Mouse (Mus musculus) adrenal gland, adult 2 months (tissue): Measurements from ENCODE around the gene Mef2a. TPM values are rescaled to one million over a fixed set of nuclear protein-coding genes. Genes with fewer than 3 reads are reported as not detected.

Experiments used
- DNase-seq: peaks from one replicate; pipeline ENCODE4 v3.0.0; 2021
- polyA plus RNA-seq: library from polyadenylated mRNA; depleted of rRNA; stranded (reverse); fragments of >200 nt; gene quantifications from 2 replicates; pipeline ENCODE4 v1.2.3, GENCODE M21; 2012; rRNA removed
- total RNA-seq, 2 experiments: library from RNA; stranded (reverse); gene quantifications; 2 replicates each; pipeline ENCODE4 v1.2.3; 2021

Gene Mef2a
- total and polyA plus RNA-seq, 3 experiments = 28.8 to 60.3 (median 49.3) TPM

DNA sequence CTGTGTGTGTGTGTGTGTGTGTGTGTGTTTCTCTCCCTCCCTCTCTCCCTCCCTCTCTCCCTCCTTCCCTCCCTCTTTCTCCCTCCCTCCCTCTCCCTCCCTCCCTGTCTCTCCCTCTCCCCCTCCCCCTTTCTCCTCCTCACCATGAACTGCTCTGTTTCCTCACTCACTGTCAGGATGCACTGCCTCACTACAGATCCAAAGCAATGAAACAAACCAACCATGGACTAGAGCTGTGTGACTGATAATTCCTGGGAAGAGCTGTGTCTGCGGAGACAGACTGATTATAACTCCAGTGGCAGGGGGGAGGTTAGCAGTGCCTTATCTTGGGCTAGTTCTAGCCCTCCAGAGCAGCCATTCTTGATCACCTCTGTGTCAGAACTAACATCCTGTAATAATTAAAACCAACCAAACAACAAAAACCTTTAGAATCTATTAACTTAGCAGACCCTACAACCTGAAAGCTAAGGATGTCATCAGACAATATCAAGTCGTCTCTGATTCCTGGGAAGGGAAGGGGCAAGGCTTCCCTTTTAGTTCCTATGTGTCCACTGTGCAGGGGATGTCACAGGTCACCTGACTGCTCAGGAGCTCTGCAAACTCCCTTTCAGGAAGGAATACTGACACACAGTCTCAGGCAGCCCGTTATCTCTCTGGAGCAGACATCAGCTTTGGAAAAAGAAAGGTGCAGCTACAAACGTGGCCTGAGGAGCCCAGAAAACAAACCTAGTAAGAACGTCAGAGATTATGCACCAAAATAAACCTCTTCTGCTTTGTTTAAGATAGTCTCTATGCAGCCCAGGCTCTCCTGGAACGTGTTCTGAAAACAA, 162.4 kb downstream of the Mef2a start:
- no peak for DNase-seq

DNA sequence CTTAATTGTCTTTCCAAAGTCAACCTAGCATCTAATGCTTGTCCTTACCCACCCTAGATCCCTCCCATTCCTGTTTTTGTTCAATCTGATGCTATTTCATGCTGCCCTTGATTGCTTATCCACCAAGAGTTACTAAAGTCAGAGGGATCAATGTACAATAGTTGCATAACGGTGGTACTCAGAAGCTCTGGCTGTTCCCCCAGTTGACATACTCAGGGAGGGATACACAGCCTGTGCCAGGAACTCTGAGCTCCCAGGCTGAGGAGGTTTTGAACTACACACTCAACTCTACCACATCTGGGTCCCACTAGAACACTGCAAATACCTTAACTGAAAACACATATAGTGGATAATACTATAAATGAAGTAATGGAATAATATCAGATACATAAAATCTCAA, 164.3 kb downstream of the Mef2a start:
- no peak for DNase-seq

DNA sequence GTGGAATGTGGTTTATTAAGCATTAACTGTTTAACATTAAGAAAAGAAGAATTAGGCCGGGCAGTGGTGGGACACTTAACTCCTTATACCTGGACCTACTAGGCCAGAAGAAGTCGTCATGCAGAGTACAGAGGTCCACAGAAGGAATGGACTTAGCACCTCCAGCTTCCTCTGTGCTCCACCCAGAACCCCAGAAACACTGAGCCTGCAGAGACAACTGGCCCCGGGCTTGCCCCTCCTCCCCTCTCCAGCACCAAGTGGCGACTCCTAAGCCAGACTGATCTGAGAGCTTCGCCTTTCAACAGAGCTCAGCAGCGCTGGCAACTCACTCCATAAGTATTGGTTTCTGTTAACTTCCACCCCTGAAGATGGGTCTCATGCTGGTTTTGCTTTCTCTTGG, 165.0 kb downstream of the Mef2a start:
- no peak for DNase-seq

DNA sequence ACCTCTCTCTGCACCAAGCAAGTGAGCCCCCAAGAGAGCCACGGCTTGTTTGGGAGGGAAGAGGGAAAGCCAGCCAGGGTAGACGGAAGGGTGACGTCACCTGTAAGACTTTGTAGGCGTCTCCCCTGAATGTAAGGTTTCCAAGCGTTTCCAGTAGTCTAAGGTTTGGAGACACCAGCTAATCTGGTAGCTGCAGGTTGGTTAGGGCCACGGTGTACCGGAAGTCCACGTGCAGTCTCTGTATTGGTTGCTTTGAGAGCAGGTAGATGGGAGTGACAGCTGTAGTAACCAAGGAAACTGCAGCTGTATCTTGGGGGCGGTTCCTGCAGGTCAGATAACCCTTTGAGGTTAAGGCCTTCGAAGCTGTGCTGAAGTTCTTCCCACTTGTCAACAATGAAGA, 166.2 kb downstream of the Mef2a start:
- no peak for DNase-seq

DNA sequence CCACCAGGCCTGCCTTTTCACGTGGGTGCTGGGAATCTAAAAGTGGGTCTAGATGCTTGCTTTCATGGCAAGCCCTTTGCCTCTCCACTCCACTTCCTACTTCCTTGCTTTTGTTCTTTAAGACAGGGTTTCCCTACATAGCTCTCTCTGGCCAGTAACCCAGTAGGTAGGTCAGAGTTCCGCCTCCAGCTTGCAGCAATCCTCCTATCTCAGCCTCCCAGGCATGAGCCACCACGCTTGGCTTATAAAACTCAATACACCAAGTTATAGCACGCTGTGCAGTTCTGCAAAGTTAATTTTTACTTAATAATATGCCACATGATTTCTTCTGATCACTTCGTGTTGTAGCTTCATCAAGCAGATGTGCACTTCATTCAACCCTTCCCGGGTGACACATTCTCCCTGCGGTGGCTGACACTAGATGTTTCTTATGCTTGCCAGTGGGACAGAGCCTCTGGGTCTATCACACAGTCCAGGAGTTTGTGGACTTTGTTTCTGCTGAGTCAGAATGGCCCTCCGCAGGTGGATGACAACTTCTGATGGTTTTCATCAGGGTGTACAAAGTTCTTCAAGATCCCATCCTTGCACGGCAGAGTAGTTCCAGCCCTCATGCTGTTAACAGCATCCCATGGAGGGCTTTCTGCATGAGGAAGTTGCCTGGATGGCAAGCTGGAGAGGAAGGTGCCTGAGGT, 166.8 kb downstream of the Mef2a start:
- DNase-seq = no peak

DNA sequence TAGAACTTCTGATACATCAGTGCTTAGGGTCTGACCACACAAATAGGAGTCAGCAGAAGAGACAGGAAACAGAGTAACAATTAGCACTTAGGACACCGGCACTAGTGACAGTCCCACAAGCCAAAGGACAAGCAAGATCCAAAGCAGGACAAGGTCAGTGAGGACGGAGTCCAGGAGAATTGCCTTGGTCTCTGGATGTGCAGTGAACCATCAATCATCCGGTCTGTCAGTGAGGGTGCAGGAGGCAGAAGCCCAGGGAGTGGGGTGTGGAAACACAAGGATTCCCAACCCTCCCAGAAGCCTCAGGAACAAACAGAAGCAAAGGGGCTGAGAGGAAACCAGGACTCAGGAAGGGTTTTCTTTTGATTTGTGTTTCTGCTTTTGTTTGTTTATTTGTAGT, 169.0 kb downstream of the Mef2a start:
- DNase-seq = peak; percentile 42

DNA sequence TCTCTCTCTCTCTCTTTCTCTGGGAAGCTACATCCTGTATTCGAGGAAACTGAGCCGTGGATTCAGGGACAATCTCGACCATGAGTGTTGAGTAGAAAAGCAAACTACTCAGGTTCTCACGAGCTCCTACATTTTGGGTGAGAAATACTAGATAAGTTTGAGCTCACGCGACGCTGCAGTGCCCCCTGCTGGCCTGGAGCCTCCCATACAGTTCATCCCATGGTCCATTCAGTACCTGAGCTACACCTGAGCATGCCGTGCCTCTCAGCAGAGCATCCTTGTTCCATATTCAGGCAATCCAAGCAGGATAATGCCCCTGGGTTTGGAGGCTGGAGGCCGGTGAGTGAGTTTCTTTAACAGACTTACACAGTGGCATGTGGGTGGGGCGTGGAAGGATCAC, 173.2 kb downstream of the Mef2a start:
- DNase-seq = peak; percentile 68

DNA sequence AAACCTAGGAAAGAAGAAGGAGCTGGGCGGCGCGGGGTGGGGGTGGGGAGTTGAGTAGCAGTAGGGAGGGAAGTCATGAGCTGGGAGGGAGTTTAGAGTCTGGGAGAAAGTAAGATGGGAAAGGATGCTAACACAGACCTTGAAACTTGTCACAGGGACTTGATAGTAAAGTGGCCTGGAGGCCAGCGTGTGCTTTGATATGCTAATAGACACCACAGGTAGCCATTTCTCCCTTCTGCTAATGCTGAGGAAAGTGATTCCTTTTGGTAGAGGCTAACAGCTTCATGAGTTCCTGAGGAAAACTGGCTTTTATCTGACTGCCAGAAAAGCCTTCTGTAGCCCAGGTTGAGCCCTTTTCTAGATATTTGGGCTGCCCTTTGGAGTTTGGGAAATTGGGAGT, 188.9 kb downstream of the Mef2a start:
- no peak for DNase-seq

Other genes starting within 250 kb of the Mef2a start
- 1 to 10 TPM; 9.1 to 9.7 TPM for gene Lysmd4, start 150.3 kb downstream of the Mef2a start, total RNA-seq
- gene Lysmd4, start 150.3 kb downstream of the Mef2a start, polyA plus RNA-seq = 6.8 and 8.0 TPM in 2 replicates